8 mouse cellular contexts compared by ENCODE assay signal in the genomic region with DNA sequence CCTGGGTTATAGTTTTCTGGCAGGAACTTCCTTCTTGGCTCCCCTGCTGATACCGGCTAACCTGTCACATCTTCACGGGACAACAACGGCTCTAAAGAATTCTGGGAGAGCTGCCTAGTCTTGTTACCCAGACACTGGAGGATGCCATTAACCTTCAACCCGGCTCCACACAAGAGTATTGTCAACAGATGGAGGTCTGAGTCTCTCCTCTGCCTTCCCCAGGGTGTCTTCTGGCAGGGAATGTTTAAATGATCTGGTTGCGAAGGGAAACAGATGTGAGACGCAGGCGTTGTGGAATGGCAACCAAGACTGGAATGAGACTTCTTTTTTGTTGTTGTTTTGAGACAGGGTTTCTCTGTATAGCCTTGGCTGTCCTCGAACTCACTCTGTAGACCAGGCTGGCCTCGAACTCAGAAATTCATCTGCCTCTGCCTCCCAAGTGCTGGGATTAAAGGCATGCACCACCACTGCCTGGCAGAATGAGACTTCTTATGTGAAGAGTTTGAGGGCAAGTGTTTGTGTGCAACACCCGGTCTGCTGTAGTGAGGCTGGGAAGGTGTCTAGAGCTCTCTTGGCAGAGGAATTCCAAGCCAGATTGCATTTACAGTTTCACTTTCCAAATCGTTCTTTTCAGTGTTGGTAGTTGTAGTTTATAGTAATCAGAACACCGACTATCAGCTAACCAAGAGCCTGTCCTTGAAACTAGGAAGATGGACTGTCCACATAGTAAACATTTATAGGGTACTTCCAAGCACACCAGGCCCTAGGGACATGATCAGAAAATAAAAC.
DNase-seq lines count a peak whose midpoint lies in the region; ATAC-seq lines count a peak whose summit lies in the region.
"Had no signal": no experiment of that assay in that cellular context is flagged by ENCODE, and none has a peak within 500 bp of the region (broad histone marks: within the 10 kb centered on the region; RNA-seq: fewer than 3 reads in every experiment).

No protein-coding gene starts in this region.

- H3K9me3 ChIP-seq in limb, embryonic 12.5 days = no peaks in the 10 kb centered on the region
- H3K9me3 ChIP-seq in limb, embryonic 10.5 days (replicated peaks) = no peaks in the 10 kb centered on the region
- no peaks in the 10 kb centered on the region for H3K9me3 ChIP-seq in limb, embryonic 13.5 days

- no peak overlapping the region for H3K4me3 ChIP-seq in limb, embryonic 12.5 days (replicated peaks)
- H3K4me3 ChIP-seq in limb, embryonic 10.5 days = no peak overlapping the region
- H3K4me3 ChIP-seq in limb, embryonic 13.5 days = no peak overlapping the region

- H3K4me2 ChIP-seq in limb, embryonic 12.5 days = no peak overlapping the region
- peak overlapping the region; percentile 23; the same call in 1 of the 2 replicates for H3K4me2 ChIP-seq in limb, embryonic 13.5 days (replicated peaks)

- DNase-seq in limb, embryonic 10.5 days (ENCODE audit: low spot score) = no peak
- DNase-seq in forelimb bud, embryonic 11.5 days (ENCODE audit: low read depth, low spot score) = peak; percentile 41
- DNase-seq in telencephalon, adult 2 months (ENCODE audit: low read depth, low spot score) = peak; percentile 27
- DNase-seq in spleen, postnatal 4 days (ENCODE audit: low spot score in 2 of 2) = no peak
- DNase-seq in thymus, postnatal 14 days = no peak
- DNase-seq: cerebellum, postnatal 14 days had no signal

- peaks cover 40% of the 10 kb centered on the region for H3K4me1 ChIP-seq in limb, embryonic 12.5 days (replicated peaks)
- H3K4me1 ChIP-seq in limb, embryonic 10.5 days = peaks cover 15% of the 10 kb centered on the region
- H3K4me1 ChIP-seq in limb, embryonic 13.5 days = peaks cover 40% of the 10 kb centered on the region

- H3K36me3 ChIP-seq in limb, embryonic 12.5 days = no peaks in the 10 kb centered on the region
- no peaks in the 10 kb centered on the region for H3K36me3 ChIP-seq in limb, embryonic 10.5 days
- H3K36me3 ChIP-seq in limb, embryonic 13.5 days = no peaks in the 10 kb centered on the region

- no peak overlapping the region for H3K9ac ChIP-seq in limb, embryonic 12.5 days (replicated peaks)
- no peak overlapping the region for H3K9ac ChIP-seq in limb, embryonic 13.5 days

- H3K27ac ChIP-seq in limb, embryonic 12.5 days = peak overlapping the region; percentile 37; the same call in 1 of the 2 replicates
- H3K27ac ChIP-seq in limb, embryonic 10.5 days = no peak overlapping the region
- H3K27ac ChIP-seq in limb, embryonic 13.5 days = no peak overlapping the region; the same call in 1 of the 2 replicates

- no peak for ATAC-seq in limb, embryonic 12.5 days (ENCODE audit: insufficient number of reproducible peaks, insufficient read depth, low FRiP score, low TSS enrichment, low read depth)
- peak; percentile 39; the same call in 1 of the 2 replicates for ATAC-seq in limb, embryonic 13.5 days (ENCODE audit: low FRiP score, low read depth)

- H3K27me3 ChIP-seq in limb, embryonic 12.5 days = no peaks in the 10 kb centered on the region
- H3K27me3 ChIP-seq in limb, embryonic 10.5 days (ENCODE audit: low read depth, poor library complexity, severe bottlenecking) = no peaks in the 10 kb centered on the region
- no peaks in the 10 kb centered on the region for H3K27me3 ChIP-seq in limb, embryonic 13.5 days

- 46% methylated on average over 12 of the region's 12 CpGs for WGBS in limb, embryonic 12.5 days
- WGBS in limb, embryonic 10.5 days = 66% methylated on average over 12 of the region's 12 CpGs
- WGBS in limb, embryonic 13.5 days = 39% methylated on average over 12 of the region's 12 CpGs

Comparison
In these comparisons a context has a peak if more than half of its experiments do, and no peak if none do; other contexts are left out.
1. DNase-seq: peak in forelimb bud, embryonic 11.5 days (single experiment) and telencephalon, adult 2 months (single experiment); none in limb, embryonic 10.5 days (single experiment), spleen, postnatal 4 days (0 of 2) and thymus, postnatal 14 days (single experiment).